ENCODE assay signal across 31 mouse cellular contexts in the genomic region with DNA sequence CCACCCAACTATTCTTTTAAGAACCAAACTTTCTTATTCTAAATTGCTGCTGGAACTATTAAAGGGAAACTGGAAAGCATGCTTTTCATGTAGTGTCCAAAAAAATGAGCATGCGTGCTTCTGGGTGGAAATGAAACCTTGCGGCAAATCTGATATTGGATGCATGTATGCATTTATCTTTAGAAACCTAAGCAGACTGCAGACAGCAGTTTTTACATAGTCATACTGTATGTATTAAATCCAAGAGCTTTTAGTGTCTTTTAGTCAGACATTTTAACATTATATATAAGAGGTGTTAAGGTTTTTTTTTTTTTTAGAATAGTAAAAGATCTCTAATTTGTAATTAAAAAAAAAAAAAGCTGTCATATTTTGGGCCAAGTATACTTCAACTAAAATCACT. TPM values are rescaled to one million over a fixed set of nuclear protein-coding genes. Genes with fewer than 3 reads are reported as not detected.
A peak's percentile ranks its signal among the peaks of the same experiment; 100 is the strongest.
DNase-seq lines count a peak whose midpoint lies in the region; ATAC-seq and TF ChIP-seq lines count a peak whose summit lies in the region.
"Had no signal": no experiment of that assay in that cellular context is flagged by ENCODE, and none has a peak within 500 bp of the region (broad histone marks: within the 10 kb centered on the region; RNA-seq: fewer than 3 reads in every experiment).

No protein-coding gene starts in this region.

- H3K9me3 ChIP-seq in forebrain, embryonic 15.5 days = no peaks in the 10 kb centered on the region
- H3K9me3 ChIP-seq in forebrain, embryonic 12.5 days = no peaks in the 10 kb centered on the region
- H3K9me3 ChIP-seq in hindbrain, embryonic 16.5 days (ENCODE audit: control insufficient read depth, low read length) = no peaks in the 10 kb centered on the region
- H3K9me3 ChIP-seq in hindbrain, embryonic 13.5 days = no peaks in the 10 kb centered on the region
- no peaks in the 10 kb centered on the region for H3K9me3 ChIP-seq in midbrain, postnatal 0 days (ENCODE audit: low read length)
- no peaks in the 10 kb centered on the region for H3K9me3 ChIP-seq in midbrain, embryonic 11.5 days (ENCODE audit: control insufficient read depth, low read length)
- H3K9me3 ChIP-seq: embryonic facial prominence, embryonic 10.5 days; G1E had no signal

- no peak overlapping the region for H3ac ChIP-seq in myocyte (ENCODE audit: control insufficient read depth, insufficient read length)

- H3K27me3 ChIP-seq in forebrain, embryonic 15.5 days = no peaks in the 10 kb centered on the region
- H3K27me3 ChIP-seq in forebrain, embryonic 12.5 days = no peaks in the 10 kb centered on the region
- no peaks in the 10 kb centered on the region for H3K27me3 ChIP-seq in hindbrain, embryonic 16.5 days (replicated peaks; ENCODE audit: control insufficient read depth, insufficient read depth, low read length)
- no peaks in the 10 kb centered on the region for H3K27me3 ChIP-seq in hindbrain, embryonic 13.5 days
- no peaks in the 10 kb centered on the region for H3K27me3 ChIP-seq in midbrain, postnatal 0 days (ENCODE audit: insufficient read depth, low read length)
- no peaks in the 10 kb centered on the region for H3K27me3 ChIP-seq in midbrain, embryonic 11.5 days (ENCODE audit: control insufficient read depth, insufficient read depth, low read length)
- H3K27me3 ChIP-seq in myocyte (ENCODE audit: control insufficient read depth, insufficient read depth, insufficient read length) = no peaks in the 10 kb centered on the region
- H3K27me3 ChIP-seq: CH12.LX, Patski had no signal

- no peak for TF ChIP-seq POLR2A in myocyte (IDR thresholded peaks at IDR 0.05; ENCODE audit: insufficient read length, low read depth)

- peak; percentile 74 for ATAC-seq in forebrain, embryonic 15.5 days (replicated peaks)
- ATAC-seq in forebrain, embryonic 12.5 days (ENCODE audit: low FRiP score) = no peak
- peak; percentile 27; the same call in 1 of the 2 replicates for ATAC-seq in hindbrain, embryonic 16.5 days
- no peak for ATAC-seq in hindbrain, embryonic 13.5 days (ENCODE audit: low FRiP score)
- ATAC-seq in midbrain, postnatal 0 days (ENCODE audit: low FRiP score) = no peak
- no peak for ATAC-seq in midbrain, embryonic 11.5 days (ENCODE audit: low FRiP score)
- ATAC-seq: intestine, postnatal 0 days; Patski had no signal

- no peak overlapping the region for H3K9ac ChIP-seq in forebrain, embryonic 15.5 days (replicated peaks)
- no peak overlapping the region for H3K9ac ChIP-seq in forebrain, embryonic 12.5 days
- H3K9ac ChIP-seq in hindbrain, embryonic 16.5 days (ENCODE audit: low read depth, low read length) = no peak overlapping the region
- no peak overlapping the region for H3K9ac ChIP-seq in hindbrain, embryonic 13.5 days
- no peak overlapping the region for H3K9ac ChIP-seq in midbrain, postnatal 0 days (replicated peaks; ENCODE audit: low read length, poor library complexity, severe bottlenecking)
- no peak overlapping the region for H3K9ac ChIP-seq in midbrain, embryonic 11.5 days (ENCODE audit: low read length)
- H3K9ac ChIP-seq: liver, embryonic 14.5 days; lung, embryonic 14.5 days had no signal

- peaks cover 7% of the 10 kb centered on the region for H3K4me1 ChIP-seq in forebrain, embryonic 15.5 days
- H3K4me1 ChIP-seq in forebrain, embryonic 12.5 days = no peaks in the 10 kb centered on the region
- peaks cover 7% of the 10 kb centered on the region for H3K4me1 ChIP-seq in hindbrain, embryonic 16.5 days (ENCODE audit: control insufficient read depth, insufficient read depth, low read depth, low read length)
- peaks cover 4% of the 10 kb centered on the region for H3K4me1 ChIP-seq in hindbrain, embryonic 13.5 days (replicated peaks)
- no peaks in the 10 kb centered on the region for H3K4me1 ChIP-seq in midbrain, postnatal 0 days (ENCODE audit: insufficient read depth, low read length)
- H3K4me1 ChIP-seq in midbrain, embryonic 11.5 days (ENCODE audit: control insufficient read depth, insufficient read depth, low read length) = no peaks in the 10 kb centered on the region
- H3K4me1 ChIP-seq: embryonic facial prominence, embryonic 10.5 days had no signal

- H3K27ac ChIP-seq in forebrain, embryonic 15.5 days (replicated peaks) = peak overlapping the region; percentile 80
- H3K27ac ChIP-seq in forebrain, embryonic 12.5 days = no peak overlapping the region
- H3K27ac ChIP-seq in hindbrain, embryonic 16.5 days (ENCODE audit: low read depth, low read length) = no peak overlapping the region; the same call in 1 of the 2 replicates
- no peak overlapping the region; the same call in 1 of the 2 replicates for H3K27ac ChIP-seq in hindbrain, embryonic 13.5 days
- H3K27ac ChIP-seq in midbrain, postnatal 0 days (ENCODE audit: low read depth, low read length) = no peak overlapping the region
- no peak overlapping the region for H3K27ac ChIP-seq in midbrain, embryonic 11.5 days (ENCODE audit: low read depth, low read length)
- H3K27ac ChIP-seq: embryonic facial prominence, embryonic 10.5 days; gastrocnemius, adult 2 months; liver, embryonic 14.5 days had no signal

- no peaks in the 10 kb centered on the region for H3K79me2 ChIP-seq in myocyte (ENCODE audit: control insufficient read depth, insufficient read depth)

- no peak overlapping the region for H3K4me3 ChIP-seq in forebrain, embryonic 15.5 days
- H3K4me3 ChIP-seq in forebrain, embryonic 12.5 days (replicated peaks) = no peak overlapping the region
- no peak overlapping the region for H3K4me3 ChIP-seq in hindbrain, embryonic 16.5 days (ENCODE audit: low read length)
- no peak overlapping the region for H3K4me3 ChIP-seq in hindbrain, embryonic 13.5 days
- 0 out of 2 replicates have a peak overlapping the region, but pooled peaks have one; percentile 18 for H3K4me3 ChIP-seq in midbrain, postnatal 0 days (ENCODE audit: low read depth, low read length)
- H3K4me3 ChIP-seq in midbrain, embryonic 11.5 days (ENCODE audit: low read depth, low read length) = no peak overlapping the region
- H3K4me3 ChIP-seq in myocyte = no peak overlapping the region
- H3K4me3 ChIP-seq: embryonic facial prominence, embryonic 10.5 days; gastrocnemius, adult 2 months had no signal

- H3K4me2 ChIP-seq in forebrain, embryonic 15.5 days (replicated peaks) = peak overlapping the region; percentile 35
- no peak overlapping the region for H3K4me2 ChIP-seq in forebrain, embryonic 12.5 days
- peak overlapping the region; percentile 34 for H3K4me2 ChIP-seq in hindbrain, embryonic 16.5 days (ENCODE audit: low read length)
- H3K4me2 ChIP-seq in hindbrain, embryonic 13.5 days = no peak overlapping the region
- peak overlapping the region; percentile 41 for H3K4me2 ChIP-seq in midbrain, postnatal 0 days (ENCODE audit: low read depth, low read length, poor library complexity, severe bottlenecking)
- no peak overlapping the region for H3K4me2 ChIP-seq in midbrain, embryonic 11.5 days
- peak overlapping the region; percentile 59 for H3K4me2 ChIP-seq in myocyte (ENCODE audit: low read depth)
- H3K4me2 ChIP-seq: lung, embryonic 14.5 days had no signal

- H3K36me3 ChIP-seq in forebrain, embryonic 15.5 days = no peaks in the 10 kb centered on the region
- no peaks in the 10 kb centered on the region for H3K36me3 ChIP-seq in forebrain, embryonic 12.5 days (replicated peaks)
- H3K36me3 ChIP-seq in hindbrain, embryonic 16.5 days (ENCODE audit: control insufficient read depth, insufficient read depth, low read length) = no peaks in the 10 kb centered on the region
- H3K36me3 ChIP-seq in hindbrain, embryonic 13.5 days = no peaks in the 10 kb centered on the region
- H3K36me3 ChIP-seq in midbrain, postnatal 0 days (ENCODE audit: insufficient read depth, low read length) = no peaks in the 10 kb centered on the region
- H3K36me3 ChIP-seq in midbrain, embryonic 11.5 days (ENCODE audit: control insufficient read depth, insufficient read depth, low read length) = no peaks in the 10 kb centered on the region
- H3K36me3 ChIP-seq in myocyte (ENCODE audit: control insufficient read depth, insufficient read depth) = no peaks in the 10 kb centered on the region
- H3K36me3 ChIP-seq: embryonic facial prominence, embryonic 10.5 days; G1E had no signal

- peak; percentile 5 for DNase-seq in midbrain, postnatal 0 days (ENCODE audit: low spot score)
- DNase-seq in midbrain, embryonic 11.5 days (ENCODE audit: low spot score, missing footprints) = no peak
- DNase-seq in right cerebral cortex, postnatal 36 days (ENCODE audit: low spot score in 2 of 2) = no peak
- DNase-seq: B cell, adult 2 months; kidney, postnatal 25 days; lung, embryonic 14.5 days had no signal

- 59% methylated on average over 2 of the region's 2 CpGs for WGBS in forebrain, embryonic 15.5 days
- WGBS in forebrain, embryonic 12.5 days = 96% methylated on average over 2 of the region's 2 CpGs
- 86% methylated on average over 2 of the region's 2 CpGs for WGBS in hindbrain, embryonic 16.5 days
- WGBS in hindbrain, embryonic 13.5 days = 84% methylated on average over 2 of the region's 2 CpGs
- WGBS in midbrain, postnatal 0 days = 62% methylated on average over 2 of the region's 2 CpGs
- WGBS in midbrain, embryonic 11.5 days = 96% methylated on average over 2 of the region's 2 CpGs

- TF ChIP-seq CTCF in midbrain, postnatal 0 days (IDR thresholded peaks at IDR 0.05) = no peak

TF ChIP-seq in myocyte, 11 proteins besides CTCF, POLR2A, EP300 and RAD21 (continues in another document):
- TF ChIP-seq REST (IDR thresholded peaks at IDR 0.05; ENCODE audit: insufficient read depth, insufficient read length) (no peak), USF1 (IDR thresholded peaks at IDR 0.05; ENCODE audit: low read depth) (no peak)

RNA-seq across cellular contexts. Expression of a gene that starts 21.5 kb away (rescaled TPM):
- polyA plus RNA-seq in forebrain, embryonic 15.5 days (2015; fragmentation: Nextera tagmentation; extraction: Ambion mirVana) = 68.2 and 69.6 TPM in 2 replicates
- 37.2 and 41.5 TPM in 2 replicates for polyA plus RNA-seq in forebrain, embryonic 12.5 days (2016; fragmentation: Nextera tagmentation; extraction: Ambion mirVana)
- 76.9 and 84.2 TPM in 2 replicates for polyA plus RNA-seq in hindbrain, embryonic 16.5 days (2015; fragmentation: Nextera tagmentation; extraction: Ambion mirVana)
- polyA plus RNA-seq in hindbrain, embryonic 13.5 days (2015; fragmentation: Nextera tagmentation; extraction: Ambion mirVana) = 64.2 and 68.7 TPM in 2 replicates
- 59.2 and 73.2 TPM in 2 replicates for total RNA-seq in midbrain, postnatal 0 days (2014; rRNA removed)
- 85.1 and 88.3 TPM in 2 replicates for polyA plus RNA-seq in midbrain, postnatal 0 days (2015; fragmentation: Nextera tagmentation; extraction: Ambion mirVana)
- 37.4 and 39.6 TPM in 2 replicates for polyA plus RNA-seq in midbrain, embryonic 11.5 days (2014; fragmentation: Nextera tagmentation; extraction: Ambion mirVana)
- polyA plus RNA-seq in myocyte (2012; fragmentation: generic; extraction: Trizol) = 8.0 TPM

RNA-seq across cellular contexts. Expression of a gene that starts 40.7 kb away (rescaled TPM):
- polyA plus RNA-seq in forebrain, embryonic 15.5 days (2015; fragmentation: Nextera tagmentation; extraction: Ambion mirVana) = not detected in 2 replicates
- not detected in 2 replicates for polyA plus RNA-seq in forebrain, embryonic 12.5 days (2016; fragmentation: Nextera tagmentation; extraction: Ambion mirVana)
- not detected in 2 replicates for polyA plus RNA-seq in hindbrain, embryonic 16.5 days (2015; fragmentation: Nextera tagmentation; extraction: Ambion mirVana)
- polyA plus RNA-seq in hindbrain, embryonic 13.5 days (2015; fragmentation: Nextera tagmentation; extraction: Ambion mirVana) = not detected in 2 replicates
- total RNA-seq in midbrain, postnatal 0 days (2014; rRNA removed) = not detected in 2 replicates
- polyA plus RNA-seq in midbrain, postnatal 0 days (2015; fragmentation: Nextera tagmentation; extraction: Ambion mirVana) = not detected in 2 replicates
- not detected in 2 replicates for polyA plus RNA-seq in midbrain, embryonic 11.5 days (2014; fragmentation: Nextera tagmentation; extraction: Ambion mirVana)
- polyA plus RNA-seq in myocyte (2012; fragmentation: generic; extraction: Trizol) = not detected
- total RNA-seq: adrenal gland, adult 2 months; CH12.LX; common myeloid progenitor, adult 5-6 weeks; gastrocnemius, adult 2 months; gastrocnemius, postnatal 4 days; heart, adult 8-10 months; layer of hippocampus, adult 8-10 months; left cerebral cortex, postnatal 36 days; megakaryocyte, adult 5-6 weeks had no signal
- polyA plus RNA-seq: adrenal gland, adult 2 months; embryonic facial prominence, embryonic 10.5 days; G1E; heart, postnatal 0 days; intestine, postnatal 0 days; kidney, embryonic 14.5 days; limb, embryonic 14.5 days; liver, embryonic 14.5 days; lung, embryonic 14.5 days; neural tube, embryonic 11.5 days; Patski; spleen, adult 2 months; testis, adult 2 months had no signal

Comparison
In these comparisons a context has a peak if more than half of its experiments do, and no peak if none do; other contexts are left out.
1. ATAC-seq: peak in forebrain, embryonic 15.5 days (single experiment) and hindbrain, embryonic 16.5 days (single experiment); none in forebrain, embryonic 12.5 days (single experiment), hindbrain, embryonic 13.5 days (single experiment), midbrain, postnatal 0 days (single experiment) and midbrain, embryonic 11.5 days (single experiment).
2. H3K4me2 ChIP-seq: peak in forebrain, embryonic 15.5 days (single experiment), hindbrain, embryonic 16.5 days (single experiment), midbrain, postnatal 0 days (single experiment) and myocyte (single experiment); none in forebrain, embryonic 12.5 days (single experiment), hindbrain, embryonic 13.5 days (single experiment) and midbrain, embryonic 11.5 days (single experiment).